Mouse (Mus musculus): Measurements from ENCODE around the gene Vsig4. TPM values are rescaled to one million over a fixed set of nuclear protein-coding genes. Genes with fewer than 3 reads are reported as not detected.
"Not testable (repeated sequence)": the region's sequence is repeated elsewhere in the genome, so short reads cannot be mapped to it uniquely, and the experiment has no call there.

Vsig4 gene
- polyA plus RNA-seq, 1 experiment from 2014 or later, result not detected

DNA sequence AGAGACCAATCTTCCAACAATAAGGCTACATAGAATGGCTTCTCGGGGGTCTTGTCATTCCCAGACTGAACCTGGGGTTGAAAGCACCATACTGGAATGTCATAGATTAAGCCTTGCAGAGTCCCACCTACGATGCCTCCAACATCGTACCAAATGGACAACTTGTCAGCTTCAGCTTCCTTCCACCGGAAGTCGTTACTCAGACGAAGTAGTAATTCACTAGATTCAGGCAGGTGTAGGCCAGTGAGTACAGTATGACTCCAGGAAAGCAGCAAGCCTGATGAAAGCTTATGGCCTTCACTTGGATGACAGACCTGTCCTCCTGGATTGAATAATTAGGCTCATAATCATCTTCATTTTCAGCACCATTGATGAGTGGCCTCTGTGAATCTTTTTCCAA lies 69.0 kb downstream of the Vsig4 start:
- Histone ChIP-seq H3K4me2 (replicated peaks; ENCODE audit: low read depth, low read length) (no peak overlapping the region), H3K9ac (replicated peaks; ENCODE audit: low read depth, low read length) (no peak overlapping the region), H3K27me3 (ENCODE audit: control insufficient read depth, insufficient read depth, low read length) (no peaks in the 10 kb centered on the region), H3K9me3 (ENCODE audit: control insufficient read depth, low read depth, low read length) (no peaks in the 10 kb centered on the region), H3K27ac (ENCODE audit: low read length) (no peak overlapping the region), H3K4me1 (ENCODE audit: control insufficient read depth, insufficient read depth, low read length) (no peaks in the 10 kb centered on the region), H3K36me3 (ENCODE audit: control insufficient read depth, insufficient read depth, low read length) (no peaks in the 10 kb centered on the region), H3K4me3 (ENCODE audit: low read depth, low read length) (no peak overlapping the region)
- WGBS, result 80% methylated on average over 6 of the region's 6 CpGs
- no peak for ATAC-seq (ENCODE audit: insufficient number of reproducible peaks, insufficient read depth, low FRiP score, low read depth)

DNA sequence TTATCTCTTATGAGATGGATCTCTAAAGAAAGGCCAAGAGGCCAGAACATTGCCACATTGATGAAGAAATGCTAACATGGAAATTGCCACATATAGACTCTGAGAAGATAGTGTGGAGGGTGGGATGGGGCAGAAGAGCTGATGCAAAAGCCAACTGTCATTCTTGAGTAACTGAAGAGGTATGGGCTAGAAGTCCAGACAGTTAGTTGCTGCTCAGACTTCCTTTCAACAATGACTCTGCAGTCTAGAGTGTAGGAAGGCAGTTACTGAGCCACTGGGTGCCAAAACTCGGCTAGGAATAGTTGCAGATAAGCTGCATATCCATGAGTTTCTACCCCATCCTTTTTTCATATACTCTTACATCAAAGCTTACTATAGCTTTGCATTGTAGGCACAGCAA lies 75.2 kb downstream of the Vsig4 start:
- H3K9me3 ChIP-seq (ENCODE audit: control insufficient read depth, low read depth, low read length), result no peaks in the 10 kb centered on the region
- no peak for ATAC-seq (ENCODE audit: insufficient number of reproducible peaks, insufficient read depth, low FRiP score, low read depth)
- 58% methylated on average over 1 of the region's 1 CpGs for WGBS
- H3K36me3 ChIP-seq (ENCODE audit: control insufficient read depth, insufficient read depth, low read length), result no peaks in the 10 kb centered on the region
- H3K4me2 ChIP-seq (replicated peaks; ENCODE audit: low read depth, low read length), result no peak overlapping the region
- no peak overlapping the region for H3K4me3 ChIP-seq (ENCODE audit: low read depth, low read length)
- H3K9ac ChIP-seq (replicated peaks; ENCODE audit: low read depth, low read length), result no peak overlapping the region
- H3K4me1 ChIP-seq (ENCODE audit: control insufficient read depth, insufficient read depth, low read length), result no peaks in the 10 kb centered on the region
- no peak overlapping the region for H3K27ac ChIP-seq (ENCODE audit: low read length)
- no peaks in the 10 kb centered on the region for H3K27me3 ChIP-seq (ENCODE audit: control insufficient read depth, insufficient read depth, low read length)

DNA sequence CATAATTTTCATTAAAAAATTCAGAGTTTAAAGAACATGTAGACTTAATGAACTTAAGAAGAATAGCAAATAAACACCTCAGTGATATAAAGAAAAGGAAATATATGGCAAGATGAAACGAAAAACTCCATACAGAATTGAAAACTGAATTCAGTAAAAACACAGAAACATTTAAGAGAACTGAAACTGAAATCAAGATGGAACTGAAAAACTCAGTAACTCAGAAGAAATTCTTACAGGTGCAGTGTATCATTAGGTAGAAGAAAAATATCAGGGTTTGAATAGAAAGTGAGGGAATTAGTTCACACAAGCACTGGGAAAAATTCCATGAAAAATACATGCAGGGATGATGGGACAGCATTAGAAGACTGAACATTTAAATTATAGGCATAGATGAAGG lies 86.4 kb downstream of the Vsig4 start:
- no peak for ATAC-seq (ENCODE audit: insufficient number of reproducible peaks, insufficient read depth, low FRiP score, low read depth)
- WGBS, result 33% methylated on average over 1 of the region's 1 CpGs
- Histone ChIP-seq H3K4me3 (ENCODE audit: low read depth, low read length) (no peak overlapping the region), H3K9ac (replicated peaks; ENCODE audit: low read depth, low read length) (no peak overlapping the region), H3K4me2 (replicated peaks; ENCODE audit: low read depth, low read length) (no peak overlapping the region), H3K27ac (ENCODE audit: low read length) (no peak overlapping the region), H3K4me1 (ENCODE audit: control insufficient read depth, insufficient read depth, low read length) (no peaks in the 10 kb centered on the region), H3K9me3 (ENCODE audit: control insufficient read depth, low read depth, low read length) (no peaks in the 10 kb centered on the region), H3K36me3 (ENCODE audit: control insufficient read depth, insufficient read depth, low read length) (no peaks in the 10 kb centered on the region), H3K27me3 (ENCODE audit: control insufficient read depth, insufficient read depth, low read length) (no peaks in the 10 kb centered on the region)

DNA sequence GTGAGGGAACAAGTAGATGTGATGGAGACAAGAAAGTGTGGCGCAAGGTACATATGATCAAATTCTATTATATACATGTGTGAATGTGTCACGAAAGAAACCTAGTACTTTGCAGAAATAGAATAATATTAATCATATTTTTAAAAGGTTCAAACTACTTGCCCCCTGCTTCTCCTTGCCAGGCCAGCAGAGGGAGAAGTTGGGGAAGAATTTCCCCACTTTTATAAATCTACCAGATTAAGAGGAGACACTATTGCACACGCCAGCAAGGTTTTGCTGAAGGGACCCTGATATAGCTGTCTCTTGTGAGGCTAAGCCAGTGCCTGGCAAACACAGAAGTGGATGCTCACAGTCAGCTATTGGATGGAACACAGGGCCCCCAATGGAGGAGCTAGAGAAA lies 88.1 kb downstream of the Vsig4 start:
- H3K9ac ChIP-seq (replicated peaks; ENCODE audit: low read depth, low read length); H3K4me1 ChIP-seq (ENCODE audit: control insufficient read depth, insufficient read depth, low read length); H3K36me3 ChIP-seq (ENCODE audit: control insufficient read depth, insufficient read depth, low read length); H3K27me3 ChIP-seq (ENCODE audit: control insufficient read depth, insufficient read depth, low read length); H3K4me2 ChIP-seq (replicated peaks; ENCODE audit: low read depth, low read length); H3K9me3 ChIP-seq (ENCODE audit: control insufficient read depth, low read depth, low read length); H3K27ac ChIP-seq (ENCODE audit: low read length); H3K4me3 ChIP-seq (ENCODE audit: low read depth, low read length); ATAC-seq (ENCODE audit: insufficient number of reproducible peaks, insufficient read depth, low FRiP score, low read depth): not testable (repeated sequence)
- WGBS, result 81% methylated on average over 3 of the region's 3 CpGs

MicroRNAs within 50 kb of the gene (microRNA counts, 519-probe panel; counts per million panel counts)
- 3,448 counts per million, percentile 67 among the panel's probes with 10 or more counts for microRNA mmu-miR-223

Small RNA genes lying within 50 kb of the gene (microRNA-seq; reads per million reads assigned to microRNA genes)
- 629 reads per million, percentile 68 among the genes with 10 or more reads in this experiment for gene Mir223

Other genes with a start within 250 kb of the Vsig4 start
- 87.3 and 92.4 TPM in 2 replicates for gene Msn, start 197.4 kb downstream of the Vsig4 start, polyA plus RNA-seq (2014; fragmentation: Nextera tagmentation; extraction: Ambion mirVana)
- gene Heph, start 161.9 kb upstream of the Vsig4 start, polyA plus RNA-seq (2014; fragmentation: Nextera tagmentation; extraction: Ambion mirVana), result 13.0 and 15.0 TPM in 2 replicates
- 0.14 and 0.39 TPM in 2 replicates for gene Hsf3, start 162.9 kb upstream of the Vsig4 start, polyA plus RNA-seq (2014; fragmentation: Nextera tagmentation; extraction: Ambion mirVana)